Mouse (Mus musculus) thymus, adult 2 months (tissue): ENCODE data around the gene Ncoa1.

Experiments used
- CTCF ChIP-seq: fragments of 200-500 bp; IDR thresholded peaks from 2 replicates; pipeline ENCODE4 v1.5.1; 2012; ENCODE audit warnings: mild to moderate bottlenecking, control low read depth, low read length, moderate library complexity, borderline replicate concordance; ENCODE audit not compliant: control insufficient read depth, poor library complexity, insufficient read depth; ENCODE audit errors: extremely low read depth
- POLR2A ChIP-seq: fragments of 200-500 bp; IDR thresholded peaks from 2 replicates; pipeline ENCODE4 v1.6.1; 2012; ENCODE audit warnings: mild to moderate bottlenecking, low read length, control low read depth, moderate library complexity; ENCODE audit not compliant: control insufficient read depth, poor library complexity, insufficient read depth; ENCODE audit errors: extremely low read depth

- TF ChIP-seq CTCF (no peak), POLR2A (no peak)
These were observed 264.1 kb downstream of the Ncoa1 start for GRCm38 (mm10) chr12:4212908-4213307.
